Mouse (Mus musculus): ENCODE data around the gene Plekha6. TPM values are rescaled to one million over a fixed set of nuclear protein-coding genes. Genes with fewer than 3 reads are reported as not detected.

Plekha6 gene
- polyA plus RNA-seq, 1 experiment from 2014 or later: 28.5 TPM

DNA sequence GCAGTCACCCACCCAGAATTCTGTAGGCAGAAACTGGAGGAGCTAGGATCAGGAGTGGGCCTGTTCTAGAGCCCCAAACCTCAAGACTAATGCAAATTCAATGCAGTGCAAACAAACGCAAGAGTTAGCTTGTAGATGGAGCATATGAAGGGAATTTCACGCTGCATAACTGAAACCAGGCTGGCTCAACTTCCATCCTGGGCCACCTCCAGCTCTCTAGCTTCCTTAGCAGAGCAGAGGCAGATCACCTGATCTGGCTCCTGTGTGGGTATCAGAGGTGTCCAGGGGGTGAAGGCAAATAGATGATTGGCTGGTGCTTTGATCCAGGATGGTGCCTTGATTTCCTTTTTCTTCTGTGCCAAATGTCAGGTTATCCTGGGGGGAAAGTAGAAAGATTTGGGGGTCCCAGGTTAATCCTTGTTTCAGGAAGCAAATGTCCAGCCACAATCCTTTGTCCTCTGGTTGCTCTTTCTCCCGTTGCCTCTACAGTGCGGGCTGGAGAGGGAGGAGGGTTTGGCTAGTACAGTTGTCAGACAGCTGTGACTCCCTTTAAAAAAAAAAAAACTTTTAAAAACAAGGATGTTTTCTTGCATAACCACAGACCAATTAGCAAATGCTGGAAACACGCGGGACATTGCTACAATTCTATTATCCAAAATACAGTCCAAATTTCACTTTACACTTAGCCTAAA, 75.3 kb downstream of the Plekha6 start:
- H3K4me3 ChIP-seq (replicated peaks): no peak overlapping the region
- no peak for ATAC-seq
- no peaks in the 10 kb centered on the region for H3K27me3 ChIP-seq
- peaks cover 44% of the 10 kb centered on the region for H3K4me1 ChIP-seq (replicated peaks)
- H3K36me3 ChIP-seq: peaks cover 6% of the 10 kb centered on the region
- H3K4me2 ChIP-seq (replicated peaks): no peak overlapping the region
- H3K27ac ChIP-seq: 0 out of 2 replicates have a peak overlapping the region, but pooled peaks have one; percentile 19
- H3K9me3 ChIP-seq: no peaks in the 10 kb centered on the region
- no peak overlapping the region for H3K9ac ChIP-seq (replicated peaks)
- 58% methylated on average over 6 of the region's 6 CpGs for whole genome bisulfite sequencing

DNA sequence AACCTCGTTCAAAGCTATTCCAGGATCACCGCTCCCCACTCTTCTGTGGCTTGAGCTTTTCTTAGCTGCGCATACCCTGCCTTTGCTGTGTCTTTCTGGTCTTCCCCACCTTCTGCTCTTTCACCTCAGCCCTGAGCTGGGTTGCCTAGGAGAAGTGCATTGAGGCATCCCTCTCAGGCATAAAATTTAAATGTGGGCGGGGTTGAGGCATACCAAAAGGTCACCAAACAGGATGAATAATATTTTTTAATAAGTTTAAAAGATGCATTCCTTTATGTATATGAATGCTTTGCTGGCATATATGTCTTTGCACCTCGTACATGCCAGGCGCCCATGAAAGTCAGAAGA, 75.8 kb downstream of the Plekha6 start:
- H3K36me3 ChIP-seq: peaks cover 6% of the 10 kb centered on the region
- H3K4me2 ChIP-seq (replicated peaks): no peak overlapping the region
- ATAC-seq: no peak
- H3K9ac ChIP-seq (replicated peaks): no peak overlapping the region
- no peak overlapping the region for H3K4me3 ChIP-seq (replicated peaks)
- H3K27ac ChIP-seq: no peak overlapping the region
- H3K9me3 ChIP-seq: no peaks in the 10 kb centered on the region
- peaks cover 49% of the 10 kb centered on the region for H3K4me1 ChIP-seq (replicated peaks)
- no peaks in the 10 kb centered on the region for H3K27me3 ChIP-seq
- 60% methylated on average over 6 of the region's 6 CpGs for WGBS

DNA sequence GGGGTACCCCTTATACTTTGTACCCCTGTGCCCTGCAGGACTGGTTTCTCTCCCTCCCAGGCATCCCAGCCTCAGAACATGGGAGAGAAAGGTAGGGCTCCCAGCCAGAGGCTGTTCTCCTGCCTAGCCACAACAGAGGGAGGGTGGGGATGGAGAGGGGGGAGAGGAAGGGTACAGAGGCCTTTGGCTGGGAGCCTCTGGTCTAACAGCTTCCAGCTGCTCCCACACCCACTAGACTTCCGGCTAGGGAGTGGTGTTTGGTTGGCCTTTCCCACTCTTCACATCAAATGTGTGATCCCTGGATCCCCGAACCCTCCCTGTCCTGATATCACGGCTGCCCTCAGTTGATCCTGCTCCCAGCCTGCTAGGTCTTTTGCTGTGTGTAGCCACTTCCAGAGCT, 76.9 kb downstream of the Plekha6 start:
- Histone ChIP-seq H3K36me3 (peaks cover 6% of the 10 kb centered on the region), H3K27ac (no peak overlapping the region), H3K4me1 (replicated peaks) (peaks cover 57% of the 10 kb centered on the region), H3K4me3 (replicated peaks) (no peak overlapping the region), H3K9me3 (no peaks in the 10 kb centered on the region), H3K27me3 (no peaks in the 10 kb centered on the region), H3K4me2 (replicated peaks) (no peak overlapping the region), H3K9ac (replicated peaks) (no peak overlapping the region)
- 80% methylated on average over 3 of the region's 3 CpGs for WGBS
- no peak for ATAC-seq

DNA sequence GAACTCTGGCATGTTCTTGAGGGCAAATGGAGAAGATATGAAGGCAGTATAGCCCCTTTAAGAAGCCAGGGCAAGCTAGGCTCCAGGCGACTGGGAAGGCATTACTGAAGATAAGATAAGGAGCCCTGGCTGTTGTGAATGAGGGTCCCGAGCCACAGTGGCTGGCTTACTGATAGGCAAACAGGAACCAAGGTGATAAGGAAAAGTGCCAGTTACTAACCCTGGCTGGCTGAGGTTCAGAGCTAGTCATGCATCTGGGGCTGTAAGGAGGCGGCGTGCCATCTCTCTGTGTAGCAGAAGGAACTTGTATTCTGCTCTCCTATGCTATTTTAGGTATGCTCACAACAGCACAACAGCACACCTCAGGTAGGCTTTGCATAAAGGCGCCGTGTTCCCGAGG, 80.7 kb downstream of the Plekha6 start:
- H3K9ac ChIP-seq (replicated peaks): peak overlapping the region; percentile 5; the same call in 1 of the 2 replicates
- no peak overlapping the region for H3K4me2 ChIP-seq (replicated peaks)
- no peak overlapping the region for H3K4me3 ChIP-seq (replicated peaks)
- peaks cover 49% of the 10 kb centered on the region for H3K4me1 ChIP-seq (replicated peaks)
- ATAC-seq: no peak
- H3K9me3 ChIP-seq: no peaks in the 10 kb centered on the region
- WGBS: 71% methylated on average over 7 of the region's 7 CpGs
- H3K36me3 ChIP-seq: no peaks in the 10 kb centered on the region
- peak overlapping the region; percentile 80; the same call in 1 of the 2 replicates for H3K27ac ChIP-seq
- no peaks in the 10 kb centered on the region for H3K27me3 ChIP-seq

- 13% methylated on average over 12 of the region's 12 CpGs for WGBS
- Histone ChIP-seq H3K4me1 (replicated peaks) (peaks cover 51% of the 10 kb centered on the region), H3K9me3 (no peaks in the 10 kb centered on the region), H3K9ac (replicated peaks) (peak overlapping the region; percentile 45), H3K27me3 (no peaks in the 10 kb centered on the region), H3K36me3 (no peaks in the 10 kb centered on the region), H3K27ac (peak overlapping the region; percentile 80), H3K4me2 (replicated peaks) (peak overlapping the region; percentile 44), H3K4me3 (replicated peaks) (peak overlapping the region; percentile 23)
- peak; percentile 80 for ATAC-seq
These were observed 81.9 kb downstream of the Plekha6 start for GRCm38 (mm10) chr1:133245690-133246619.

- WGBS: 73% methylated on average over 5 of the region's 5 CpGs
- Histone ChIP-seq H3K9me3 (no peaks in the 10 kb centered on the region), H3K9ac (replicated peaks) (0 out of 2 replicates have a peak overlapping the region, but pooled peaks have one; percentile 26), H3K36me3 (no peaks in the 10 kb centered on the region), H3K4me2 (replicated peaks) (peak overlapping the region; percentile 44), H3K4me3 (replicated peaks) (no peak overlapping the region), H3K27ac (no peak overlapping the region), H3K27me3 (no peaks in the 10 kb centered on the region), H3K4me1 (replicated peaks) (peaks cover 63% of the 10 kb centered on the region)
- ATAC-seq: no peak
These were observed 83.2 kb downstream of the Plekha6 start for GRCm38 (mm10) chr1:133247189-133247588.

DNA sequence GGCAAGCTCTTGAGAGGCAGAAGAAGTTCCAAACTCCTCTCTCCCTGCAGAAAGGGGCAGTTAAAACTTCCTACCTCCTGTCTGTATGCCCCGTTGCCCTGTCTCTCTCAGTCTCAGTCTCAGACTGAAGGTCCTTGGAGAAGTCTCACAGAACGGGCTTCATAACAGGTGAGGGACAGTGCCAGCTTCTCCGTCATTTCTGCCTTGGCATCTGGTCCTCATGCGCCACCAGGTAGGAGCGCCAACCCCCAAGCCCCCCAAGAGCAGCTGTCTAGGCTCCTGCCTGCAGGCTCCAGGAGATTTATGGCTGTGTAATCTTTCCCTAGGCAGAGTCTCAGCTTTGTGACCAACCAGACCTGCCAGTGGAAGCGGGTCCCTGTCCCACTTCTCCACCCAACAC, 86.8 kb downstream of the Plekha6 start:
- H3K4me1 ChIP-seq (replicated peaks): peaks cover 80% of the 10 kb centered on the region

DNA sequence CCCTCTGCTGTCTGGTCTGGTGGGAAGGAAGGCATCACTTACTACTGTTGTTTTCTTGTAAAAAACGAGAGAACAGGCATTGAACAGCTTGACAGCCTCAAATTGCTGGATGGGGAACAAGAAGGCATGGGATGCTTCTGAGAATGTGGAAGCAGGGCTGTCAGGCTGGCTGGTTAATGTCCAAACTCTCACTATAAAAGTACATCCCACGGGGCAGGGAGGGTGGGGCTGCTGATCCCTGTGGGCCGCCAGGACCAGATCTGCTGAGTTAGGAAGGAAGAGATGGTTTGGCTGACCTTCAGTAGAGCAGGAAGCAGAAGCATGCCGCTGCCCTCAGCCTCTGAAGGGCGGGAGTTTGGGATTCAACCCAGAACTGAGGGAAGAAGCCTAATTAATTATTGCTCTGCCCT, 87.6 kb downstream of the Plekha6 start:
- 40% methylated on average over 5 of the region's 5 CpGs for WGBS
- no peak overlapping the region for H3K4me3 ChIP-seq (replicated peaks)
- H3K4me1 ChIP-seq (replicated peaks): peaks cover 80% of the 10 kb centered on the region
- no peak overlapping the region for H3K9ac ChIP-seq (replicated peaks)
- H3K27ac ChIP-seq: no peak overlapping the region
- H3K9me3 ChIP-seq: no peaks in the 10 kb centered on the region
- H3K4me2 ChIP-seq (replicated peaks): no peak overlapping the region
- H3K27me3 ChIP-seq: no peaks in the 10 kb centered on the region
- H3K36me3 ChIP-seq: no peaks in the 10 kb centered on the region
- no peak for ATAC-seq

More for the DNA sequence above, 86.8 kb downstream of the Plekha6 start:
- ATAC-seq: no peak
- H3K4me2 ChIP-seq (replicated peaks): no peak overlapping the region
- H3K9me3 ChIP-seq: no peaks in the 10 kb centered on the region
- no peak overlapping the region for H3K9ac ChIP-seq (replicated peaks)
- H3K4me3 ChIP-seq (replicated peaks): no peak overlapping the region
- H3K27me3 ChIP-seq: no peaks in the 10 kb centered on the region
- no peak overlapping the region; the same call in 1 of the 2 replicates for H3K27ac ChIP-seq
- no peaks in the 10 kb centered on the region for H3K36me3 ChIP-seq
- 95% methylated on average over 6 of the region's 6 CpGs for WGBS

DNA sequence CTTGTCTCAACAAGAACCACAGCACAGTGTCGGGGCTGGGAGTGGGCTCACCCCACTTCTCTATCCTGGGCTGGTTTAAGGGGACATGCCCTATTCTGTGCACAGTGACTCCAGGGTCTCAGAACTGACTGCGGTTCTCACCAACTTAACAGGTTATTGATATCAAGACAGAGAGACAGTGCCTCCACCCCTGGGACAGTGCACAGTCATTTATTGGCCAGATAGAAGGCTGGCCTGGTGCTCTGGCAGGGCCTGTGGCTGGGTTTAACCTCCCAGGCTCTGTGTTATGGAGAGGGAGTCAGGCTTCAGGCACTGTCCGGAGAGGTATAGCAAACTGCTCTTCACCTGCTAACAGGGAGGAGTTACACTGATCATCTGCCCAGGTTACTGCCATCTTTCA, 88.2 kb downstream of the Plekha6 start:
- Histone ChIP-seq H3K27me3 (no peaks in the 10 kb centered on the region), H3K36me3 (no peaks in the 10 kb centered on the region), H3K4me1 (replicated peaks) (peaks cover 80% of the 10 kb centered on the region), H3K27ac (peak overlapping the region; percentile 35; the same call in 1 of the 2 replicates), H3K4me2 (replicated peaks) (no peak overlapping the region), H3K9me3 (no peaks in the 10 kb centered on the region), H3K4me3 (replicated peaks) (no peak overlapping the region), H3K9ac (replicated peaks) (no peak overlapping the region)
- 88% methylated on average over 3 of the region's 3 CpGs for WGBS
- no peak for ATAC-seq

DNA sequence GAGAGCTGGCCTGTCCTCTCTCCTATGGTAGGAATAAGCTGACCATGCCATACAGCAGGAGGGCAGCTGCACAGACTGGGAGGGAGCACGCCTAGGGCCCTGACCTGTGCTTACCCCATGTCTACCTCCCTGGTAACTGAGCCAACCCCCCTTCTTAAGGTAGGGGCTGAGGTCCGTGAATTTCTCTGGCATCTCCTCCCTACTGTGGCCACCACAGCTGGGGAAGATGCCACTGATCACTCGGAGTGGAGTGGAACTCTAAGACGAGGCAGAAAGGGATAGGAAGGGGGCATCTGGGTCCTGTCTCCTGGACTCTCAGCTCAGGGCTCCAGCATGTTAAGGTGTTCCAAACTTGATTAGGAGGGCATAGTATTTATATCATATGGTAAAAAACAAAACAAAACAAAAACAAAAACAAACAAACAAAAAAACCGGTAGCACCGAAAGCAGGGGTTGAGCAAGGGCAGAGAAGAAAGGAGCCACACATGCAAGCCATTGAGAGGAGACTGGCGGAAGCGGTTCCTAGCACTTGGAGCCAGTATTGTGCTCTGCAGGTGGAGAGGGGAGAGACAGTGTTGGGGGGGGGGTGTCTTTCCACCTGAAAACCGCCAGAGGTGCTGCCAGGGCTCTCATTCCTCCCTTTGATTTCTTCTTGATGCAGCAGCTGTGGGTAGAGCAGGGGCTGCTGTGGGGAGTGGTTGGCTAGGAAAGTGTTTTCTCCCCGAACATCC, 89.0 kb downstream of the Plekha6 start:
- H3K36me3 ChIP-seq: no peaks in the 10 kb centered on the region
- H3K4me2 ChIP-seq (replicated peaks): no peak overlapping the region
- H3K9ac ChIP-seq (replicated peaks): no peak overlapping the region
- H3K9me3 ChIP-seq: no peaks in the 10 kb centered on the region
- H3K27me3 ChIP-seq: no peaks in the 10 kb centered on the region
- 59% methylated on average over 10 of the region's 10 CpGs for WGBS
- H3K4me1 ChIP-seq (replicated peaks): peaks cover 80% of the 10 kb centered on the region
- ATAC-seq: no peak
- no peak overlapping the region for H3K4me3 ChIP-seq (replicated peaks)
- peak overlapping the region; percentile 36 for H3K27ac ChIP-seq

DNA sequence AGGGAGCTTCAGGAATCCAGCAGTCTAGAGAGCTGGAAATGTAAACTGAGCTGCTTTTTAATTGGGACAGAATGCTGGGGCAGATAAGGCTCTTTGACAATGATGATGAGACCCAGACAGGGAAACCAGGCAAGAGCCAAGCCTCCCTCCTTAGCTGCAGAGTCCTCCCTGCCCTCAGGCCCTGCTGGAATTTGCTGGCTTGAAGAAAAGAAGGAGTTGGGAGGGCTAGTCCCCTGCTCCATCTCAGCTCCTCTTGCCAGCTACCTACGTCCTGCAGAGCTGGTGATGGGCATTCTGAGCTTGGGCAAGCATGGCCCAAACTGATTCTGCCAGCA, 89.5 kb downstream of the Plekha6 start:
- WGBS: 68% methylated on average over 1 of the region's 1 CpGs
- no peak overlapping the region for H3K9ac ChIP-seq (replicated peaks)
- H3K4me3 ChIP-seq (replicated peaks): no peak overlapping the region
- H3K36me3 ChIP-seq: no peaks in the 10 kb centered on the region
- H3K27me3 ChIP-seq: no peaks in the 10 kb centered on the region
- no peak for ATAC-seq
- H3K4me1 ChIP-seq (replicated peaks): peaks cover 84% of the 10 kb centered on the region
- H3K4me2 ChIP-seq (replicated peaks): no peak overlapping the region
- peak overlapping the region; percentile 36 for H3K27ac ChIP-seq
- H3K9me3 ChIP-seq: no peaks in the 10 kb centered on the region

DNA sequence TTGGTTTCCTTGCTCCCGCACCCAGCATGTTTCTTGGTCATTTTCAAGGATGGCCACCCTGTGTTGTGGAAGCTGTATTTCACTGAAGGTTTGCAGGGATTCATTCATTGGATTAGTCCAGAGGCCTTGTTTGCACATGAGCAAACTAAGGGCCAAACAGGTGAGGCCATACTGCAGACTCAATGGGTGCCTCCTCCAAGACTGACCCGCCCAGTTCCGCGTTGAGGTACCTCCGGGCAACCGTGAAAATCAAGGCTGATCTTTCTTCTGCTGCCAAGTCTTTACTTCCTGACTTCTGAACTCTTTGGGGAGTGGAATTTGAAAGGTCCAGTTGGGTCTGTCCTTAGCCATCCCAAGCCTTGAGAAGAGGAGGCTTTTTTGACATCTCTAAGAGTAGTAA, 90.2 kb downstream of the Plekha6 start:
- Histone ChIP-seq H3K27me3 (no peaks in the 10 kb centered on the region), H3K4me2 (replicated peaks) (no peak overlapping the region), H3K9ac (replicated peaks) (no peak overlapping the region), H3K4me1 (replicated peaks) (peaks cover 84% of the 10 kb centered on the region), H3K27ac (no peak overlapping the region), H3K9me3 (no peaks in the 10 kb centered on the region), H3K4me3 (replicated peaks) (no peak overlapping the region), H3K36me3 (no peaks in the 10 kb centered on the region)
- WGBS: 86% methylated on average over 6 of the region's 6 CpGs
- no peak for ATAC-seq
